Mouse (Mus musculus) embryonic facial prominence, embryonic 14.5 days (tissue): ENCODE results near the gene Gm11937. TPM values are rescaled to one million over a fixed set of nuclear protein-coding genes. Genes with fewer than 3 reads are reported as not detected.
A peak's percentile ranks its signal among the peaks of the same experiment; 100 is the strongest.
"Not testable (repeated sequence)": the region's sequence is repeated elsewhere in the genome, so short reads cannot be mapped to it uniquely, and the experiment has no call there.

Experiments used
- ATAC-seq: fragments of 200-750 bp; cut with Nextera tagmentation; 2 replicates; pipeline ENCODE4 v1.8.0; 2017; ENCODE audit warnings: low read depth, moderate number of reproducible peaks, moderate TSS enrichment
- DNase-seq: peaks from one replicate; pipeline ENCODE4 v3.0.0-alpha.2; 2015; ENCODE audit warnings: low spot score
- H3K27ac ChIP-seq: fragments of 300-500 bp; sonication (generic); replicated peaks from 2 replicates; pipeline ENCODE4 v1.5.1; 2014; ENCODE audit warnings: low read depth, mild to moderate bottlenecking, low read length, moderate library complexity
- H3K27me3 ChIP-seq: fragments of 300-500 bp; sonication (generic); replicated peaks from 2 replicates; pipeline ENCODE4 v1.6.1; 2014; ENCODE audit warnings: low read length; ENCODE audit not compliant: control insufficient read depth, insufficient read depth
- H3K36me3 ChIP-seq: fragments of 300-500 bp; sonication (generic); 2 replicates; pipeline ENCODE4 v1.6.1; 2014; ENCODE audit warnings: low read length, mixed read lengths; ENCODE audit not compliant: control insufficient read depth, insufficient read depth
- H3K4me1 ChIP-seq: fragments of 300-500 bp; sonication (generic); 2 replicates; pipeline ENCODE4 v1.6.1; 2014; ENCODE audit warnings: antibody characterized with exemption, low read length; ENCODE audit not compliant: control insufficient read depth, insufficient read depth
- H3K4me2 ChIP-seq: fragments of 300-500 bp; sonication (generic); 2 replicates; pipeline ENCODE4 v1.6.1; 2014; ENCODE audit warnings: low read depth, mild to moderate bottlenecking, low read length, moderate library complexity, mixed read lengths
- H3K4me3 ChIP-seq: fragments of 300-500 bp; sonication (generic); 2 replicates; pipeline ENCODE4 v1.5.1; 2014; ENCODE audit warnings: low read depth, mild to moderate bottlenecking, low read length
- H3K9ac ChIP-seq: fragments of 300-500 bp; sonication (generic); 2 replicates; pipeline ENCODE4 v1.6.1; 2014; ENCODE audit warnings: low read depth, mild to moderate bottlenecking, low read length, moderate library complexity, mixed read lengths
- H3K9me3 ChIP-seq: fragments of 300-500 bp; sonication (generic); 2 replicates; pipeline ENCODE4 v1.6.1; 2016; ENCODE audit warnings: low read length; ENCODE audit not compliant: control insufficient read depth
- WGBS: fragments of 180-500 bp; shearing (Covaris S2); extraction: QIAGEN DNeasy Blood & Tissue Kit; methylation state at CpG from one replicate; pipeline ENCODE4 v1.1.7; 2014; 5-methylcytosine and 5-hydroxymethylcytosine counted together
- polyA plus RNA-seq: library from polyadenylated mRNA; unstranded; fragments of >200 nt; fragmentation: Nextera tagmentation; extraction: Ambion mirVana; gene quantifications from 2 replicates; pipeline ENCODE4 v1.2.1, GENCODE M21; 2014

Gm11937 gene
- not detected in 2 replicates for polyA plus RNA-seq

DNA sequence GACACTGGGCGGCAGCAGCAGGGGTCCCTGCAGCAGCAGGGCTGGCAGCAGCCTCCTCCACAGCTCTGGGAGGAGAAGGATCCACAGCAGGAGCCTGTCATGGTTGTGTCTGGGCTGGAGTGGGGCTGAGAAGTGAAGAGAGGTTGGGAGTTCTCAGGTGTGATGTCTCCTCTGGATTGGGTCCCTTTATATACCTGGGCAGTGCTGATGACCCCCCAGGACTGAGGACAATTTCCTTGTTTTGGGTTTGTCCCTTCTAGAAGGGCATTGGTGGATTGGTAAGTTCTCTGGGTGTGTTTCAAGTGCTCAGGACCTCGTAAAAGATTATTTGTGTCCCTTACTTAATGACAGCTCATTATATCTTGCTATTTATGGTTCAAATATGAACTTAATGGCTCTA, at the start of gene Gm11937:
Gm11937 (minus strand) TSS at position 101 of the 400 bp plus-strand sequence.
- not testable (repeated sequence) for H3K9me3 ChIP-seq, H3K9ac ChIP-seq, H3K27ac ChIP-seq, H3K36me3 ChIP-seq, H3K4me3 ChIP-seq, H3K4me1 ChIP-seq, H3K4me2 ChIP-seq, ATAC-seq, H3K27me3 ChIP-seq, DNase-seq
- 54% methylated on average over 1 of the region's 2 CpGs for WGBS

DNA sequence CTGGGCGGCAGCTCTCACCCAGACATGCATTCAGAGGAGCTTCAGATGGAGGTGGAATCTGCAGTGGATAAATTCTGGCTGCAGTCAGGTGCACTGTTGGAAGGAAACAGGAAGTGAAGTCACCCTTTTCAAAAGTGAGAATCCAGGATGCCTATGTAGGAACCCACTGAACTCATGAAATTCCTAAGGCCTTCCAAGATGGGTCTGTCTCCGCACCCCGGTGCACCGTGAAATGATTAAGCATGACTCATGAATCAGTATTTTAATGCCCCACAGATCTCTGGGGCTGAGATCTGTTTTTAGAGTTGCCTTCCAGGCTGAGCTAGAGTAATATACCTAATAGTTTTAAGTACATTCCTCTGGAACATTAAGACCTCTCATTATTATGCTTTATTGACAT, 49.3 kb upstream of the Gm11937 start:
- Histone ChIP-seq H3K27ac (no peak overlapping the region), H3K9me3 (no peaks in the 10 kb centered on the region), H3K27me3 (no peaks in the 10 kb centered on the region), H3K4me1 (no peaks in the 10 kb centered on the region), H3K9ac (no peak overlapping the region), H3K4me2 (no peak overlapping the region), H3K36me3 (no peaks in the 10 kb centered on the region), H3K4me3 (no peak overlapping the region)
- WGBS: 73% methylated on average over 4 of the region's 4 CpGs
- ATAC-seq: no peak
- no peak for DNase-seq

DNA sequence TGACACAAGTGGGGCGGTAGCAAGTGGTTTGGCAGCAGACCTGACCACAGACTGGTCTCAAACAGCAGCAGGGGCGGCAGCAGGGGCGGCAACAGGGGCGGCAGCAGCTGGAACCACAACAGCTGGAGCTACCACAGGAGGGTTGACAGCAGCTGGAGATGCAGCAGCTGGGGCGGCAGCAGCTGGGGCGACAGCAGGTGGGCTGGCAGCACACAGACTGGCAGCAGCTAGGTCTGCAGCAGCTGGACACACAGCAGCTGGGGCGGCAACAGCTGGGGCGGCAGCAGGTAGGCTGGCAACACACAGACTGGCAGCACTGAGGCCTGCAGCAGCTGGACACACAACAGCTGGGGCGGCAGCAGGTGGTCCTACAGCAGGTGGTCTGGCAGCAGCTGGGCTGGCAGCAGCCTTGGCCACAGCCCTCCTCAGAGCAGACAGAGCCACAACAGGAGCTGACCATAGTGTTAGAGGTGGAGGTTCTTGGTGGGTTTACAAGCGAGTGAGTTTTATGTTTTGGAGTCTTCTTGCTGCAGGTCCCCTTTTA, 48.5 kb upstream of the Gm11937 start, which contains the start of gene Gm11563:
Gm11563 (minus strand) TSS at position 494 of the 544 bp plus-strand sequence.
- not testable (repeated sequence) for H3K9me3 ChIP-seq, H3K27me3 ChIP-seq, H3K36me3 ChIP-seq, H3K27ac ChIP-seq, H3K9ac ChIP-seq, H3K4me3 ChIP-seq, H3K4me1 ChIP-seq, DNase-seq, ATAC-seq, H3K4me2 ChIP-seq
- 59% methylated on average over 8 of the region's 10 CpGs for WGBS

DNA sequence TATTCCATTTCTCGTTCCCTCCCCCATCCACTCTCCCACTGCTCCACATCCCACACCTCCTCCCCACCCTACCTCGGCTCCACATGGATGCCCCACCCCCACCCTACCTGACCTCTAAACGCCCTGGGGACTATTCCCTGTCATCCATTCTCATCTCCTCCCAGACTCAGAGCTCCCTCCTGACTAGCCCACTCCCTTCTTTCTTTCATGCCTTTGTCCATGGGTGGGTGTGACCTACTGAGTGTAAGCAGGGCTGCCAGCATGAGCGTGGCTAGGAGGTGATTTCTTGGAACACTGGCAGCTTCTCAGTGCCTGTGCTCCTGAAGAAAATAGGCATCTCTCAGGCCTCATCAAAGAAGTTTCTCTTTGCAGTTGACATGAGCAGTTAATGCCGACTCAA, 47.1 kb upstream of the Gm11937 start:
- no peak for DNase-seq
- no peak for ATAC-seq
- Histone ChIP-seq H3K9ac (no peak overlapping the region), H3K27ac (no peak overlapping the region), H3K9me3 (no peaks in the 10 kb centered on the region), H3K4me2 (no peak overlapping the region), H3K27me3 (no peaks in the 10 kb centered on the region), H3K4me3 (no peak overlapping the region), H3K4me1 (no peaks in the 10 kb centered on the region), H3K36me3 (no peaks in the 10 kb centered on the region)
- 48% methylated on average over 5 of the region's 5 CpGs for WGBS

DNA sequence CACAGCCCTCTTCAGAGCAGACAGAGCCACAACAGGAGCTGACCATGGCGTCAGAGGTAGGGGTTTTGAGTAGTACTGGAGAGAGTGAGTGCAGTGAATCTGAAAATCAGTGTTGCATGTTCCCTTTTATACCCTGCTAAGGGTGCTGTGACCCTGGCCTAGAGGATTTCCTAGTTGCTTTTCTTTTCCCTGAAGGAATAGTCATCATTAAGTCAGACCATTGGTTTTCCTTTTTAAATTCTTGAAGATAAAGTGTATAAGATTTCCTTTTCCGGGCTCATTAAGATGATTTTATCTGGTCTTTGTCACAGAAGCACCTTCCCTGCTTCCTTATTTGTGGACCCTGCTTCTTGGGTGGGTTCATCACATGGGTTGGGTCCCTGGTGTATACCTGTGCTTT, 40.1 kb upstream of the Gm11937 start, which contains the start of gene Gm11555:
Gm11555 (minus strand) TSS at position 101 of the 400 bp plus-strand sequence.
- 78% methylated on average over 2 of the region's 2 CpGs for WGBS
- ATAC-seq (no peak), DNase-seq (no peak)
- H3K4me3 ChIP-seq: no peak within 1 kb of the TSS
- no peaks in the 10 kb centered on the region for H3K27me3 ChIP-seq
- no peaks in the 10 kb centered on the region for H3K9me3 ChIP-seq
- no peak within 1 kb of the TSS for H3K27ac ChIP-seq
- H3K4me2 ChIP-seq: no peak within 1 kb of the TSS
- no peaks in the 10 kb centered on the region for H3K36me3 ChIP-seq
- H3K4me1 ChIP-seq: no peaks in the 10 kb centered on the region
- H3K9ac ChIP-seq: no peak within 1 kb of the TSS

DNA sequence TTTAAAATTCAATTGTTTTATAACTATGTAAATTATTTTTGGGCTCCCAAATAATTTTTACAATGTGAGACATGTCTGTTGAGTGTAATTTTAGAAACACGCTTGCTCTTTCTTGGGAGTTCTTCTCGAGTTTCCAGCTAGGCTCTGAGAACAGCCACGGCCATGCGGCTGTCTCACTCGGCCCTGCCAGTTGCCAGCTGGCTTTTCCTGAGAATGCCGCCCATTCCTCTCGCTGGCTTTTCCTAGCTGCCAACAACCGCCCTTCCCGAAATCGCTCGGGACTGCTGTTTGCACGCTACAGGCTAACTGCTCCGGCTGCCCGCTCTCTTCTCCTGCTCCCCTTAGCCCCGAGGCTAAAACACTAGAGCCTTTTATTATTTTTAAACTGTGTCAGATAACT, 36.5 kb upstream of the Gm11937 start:
- ATAC-seq (no peak), DNase-seq (peak; percentile 46)
- no peaks in the 10 kb centered on the region for H3K9me3 ChIP-seq
- no peak overlapping the region for H3K4me3 ChIP-seq
- H3K9ac ChIP-seq: no peak overlapping the region
- H3K4me1 ChIP-seq: no peaks in the 10 kb centered on the region
- 67% methylated on average over 15 of the region's 15 CpGs for WGBS
- no peak overlapping the region for H3K27ac ChIP-seq
- H3K4me2 ChIP-seq: no peak overlapping the region
- no peaks in the 10 kb centered on the region for H3K36me3 ChIP-seq
- no peaks in the 10 kb centered on the region for H3K27me3 ChIP-seq

DNA sequence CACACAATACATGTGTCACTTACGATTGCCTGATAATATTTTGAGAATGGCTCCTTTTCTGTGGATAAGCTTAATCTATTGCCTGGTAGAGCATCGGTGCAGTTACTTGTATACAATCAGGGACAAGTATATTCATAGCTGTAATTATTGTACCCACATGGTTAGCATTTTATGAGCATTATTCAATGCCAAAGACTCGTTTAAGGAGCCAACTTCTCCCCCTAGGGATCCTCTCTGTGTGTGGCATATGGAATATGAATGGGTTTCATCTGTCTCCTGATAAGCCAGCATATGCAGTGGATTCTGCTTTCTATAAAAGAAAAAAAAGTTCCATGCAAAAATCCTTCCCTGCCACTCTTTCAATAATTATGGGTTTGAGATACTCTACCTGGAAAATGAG, 34.4 kb upstream of the Gm11937 start:
- Histone ChIP-seq H3K9ac (no peak overlapping the region), H3K27ac (no peak overlapping the region), H3K36me3 (no peaks in the 10 kb centered on the region), H3K4me3 (no peak overlapping the region), H3K4me2 (no peak overlapping the region), H3K27me3 (no peaks in the 10 kb centered on the region), H3K9me3 (no peaks in the 10 kb centered on the region), H3K4me1 (no peaks in the 10 kb centered on the region)
- WGBS: 60% methylated on average over 3 of the region's 3 CpGs
- DNase-seq: no peak
- no peak for ATAC-seq

DNA sequence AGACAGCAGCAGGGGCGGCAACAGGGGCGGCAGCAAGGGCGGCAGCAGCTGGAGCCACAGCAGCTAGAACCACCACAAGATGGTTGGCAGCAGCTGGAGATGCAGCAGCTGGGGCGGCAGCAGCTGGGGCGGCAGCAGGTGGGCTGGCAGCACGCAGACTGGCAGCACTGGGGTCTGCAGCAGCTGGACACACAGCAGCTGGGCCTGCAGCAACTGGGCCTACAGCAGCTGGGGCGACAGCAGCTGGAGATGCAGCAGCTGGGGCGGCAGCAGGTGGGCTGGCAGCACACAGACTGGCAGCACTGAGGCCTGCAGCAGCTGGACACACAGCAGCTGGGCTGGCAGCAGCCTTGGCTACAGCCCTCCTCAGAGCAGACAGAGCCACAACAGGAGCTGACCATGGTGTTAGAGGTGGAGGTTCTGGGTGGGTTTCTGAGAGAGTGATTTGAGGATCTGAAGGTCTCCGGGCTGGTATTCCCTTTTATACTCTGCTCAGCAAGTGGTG, 33.7 kb upstream of the Gm11937 start, which contains the start of gene Krtap4-7:
Krtap4-7 (minus strand) TSS at position 455 of the 505 bp plus-strand sequence.
- H3K4me2 ChIP-seq, H3K9me3 ChIP-seq, ATAC-seq, H3K4me3 ChIP-seq, H3K9ac ChIP-seq, H3K36me3 ChIP-seq, H3K4me1 ChIP-seq, DNase-seq, H3K27ac ChIP-seq, H3K27me3 ChIP-seq: not testable (repeated sequence)
- 82% methylated on average over 9 of the region's 9 CpGs for WGBS

DNA sequence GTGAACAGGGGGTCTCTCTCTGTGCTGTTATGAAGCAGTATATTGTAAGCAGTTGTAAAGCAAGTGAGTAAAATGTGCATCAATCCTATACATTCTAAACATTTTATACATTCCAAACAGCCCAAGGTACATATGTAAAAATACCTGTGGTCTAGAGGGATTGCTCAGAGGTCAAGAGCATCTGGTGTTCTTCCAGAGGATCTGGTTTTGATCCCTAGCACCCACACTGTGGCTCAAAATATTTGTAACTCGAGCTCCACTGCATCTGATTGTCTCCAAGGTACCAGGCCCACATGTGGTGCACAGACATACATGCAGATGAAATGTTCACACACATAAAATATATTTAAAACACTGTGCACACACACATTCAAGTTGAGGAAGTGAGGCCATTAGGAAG, 30.9 kb upstream of the Gm11937 start:
- H3K27me3 ChIP-seq: no peaks in the 10 kb centered on the region
- 20% methylated on average over 1 of the region's 1 CpGs for WGBS
- H3K4me3 ChIP-seq: no peak overlapping the region
- no peak overlapping the region for H3K4me2 ChIP-seq
- H3K9me3 ChIP-seq: no peaks in the 10 kb centered on the region
- no peak overlapping the region for H3K27ac ChIP-seq
- no peak overlapping the region for H3K9ac ChIP-seq
- H3K4me1 ChIP-seq: no peaks in the 10 kb centered on the region
- peak; percentile 19 for DNase-seq
- no peaks in the 10 kb centered on the region for H3K36me3 ChIP-seq
- no peak for ATAC-seq
